Mouse (Mus musculus) retina, adult 2 months (tissue): ENCODE data around the gene Gm5795.
"Not testable (repeated sequence)": the region's sequence is repeated elsewhere in the genome, so short reads cannot be mapped to it uniquely, and the experiment has no call there.

Experiments
- DNase-seq: peaks from one replicate; pipeline ENCODE4 v3.0.0-alpha.2; 2012; ENCODE audit warnings: low read depth, low spot score

The Gm5795 gene

GRCm38 (mm10) chr14:3187955-3188354 lies at the start of gene Gm5795:
Gene Gm5795, plus strand, starts transcription at chr14:3188255.
- not testable (repeated sequence) for DNase-seq

- DNase-seq = not testable (repeated sequence)
These were observed 20.5 kb downstream of the Gm5795 start, which contains the start of gene D830030K20Rik for GRCm38 (mm10) chr14:3208272-3209152. Gene D830030K20Rik, plus strand, starts transcription at chr14:3208488.

GRCm38 (mm10) chr14:3209367-3209766 lies 21.3 kb downstream of the Gm5795 start:
- DNase-seq = not testable (repeated sequence)
